Mouse (Mus musculus): ENCODE measurements around the gene Atp13a3. TPM values are rescaled to one million over a fixed set of nuclear protein-coding genes. Genes with fewer than 3 reads are reported as not detected.

The Atp13a3 gene
- polyA plus RNA-seq, 1 experiment: 25.4 TPM

GRCm38 (mm10) chr16:30299711-30300277 is 106.0 kb downstream of the Atp13a3 start:
- WGBS: 57% methylated on average over 10 of the region's 10 CpGs

GRCm38 (mm10) chr16:30297450-30297849 is 108.3 kb downstream of the Atp13a3 start:
- Histone ChIP-seq H3K27me3 (replicated peaks; ENCODE audit: control insufficient read depth, insufficient read depth, low read length) (no peaks in the 10 kb centered on the region), H3K36me3 (ENCODE audit: control insufficient read depth, insufficient read depth, low read length) (no peaks in the 10 kb centered on the region), H3K4me3 (ENCODE audit: insufficient read depth, low read depth, low read length) (no peak overlapping the region), H3K27ac (ENCODE audit: insufficient read depth, low read depth, low read length) (no peak overlapping the region), H3K4me1 (ENCODE audit: control insufficient read depth, insufficient read depth, low read length) (no peaks in the 10 kb centered on the region)
- DNase-seq: no peak
- WGBS: 72% methylated on average over 7 of the region's 7 CpGs
- no peak for TF ChIP-seq POLR2A (IDR thresholded peaks at IDR 0.05; ENCODE audit: low read depth, low read length)
- TF ChIP-seq CTCF (conservative IDR thresholded peaks at IDR 0.05; ENCODE audit: insufficient read depth, insufficient read length, low read depth, low read length): no peak

More at GRCm38 (mm10) chr16:30299711-30300277, 106.0 kb downstream of the Atp13a3 start:
- no peaks in the 10 kb centered on the region for H3K4me1 ChIP-seq (ENCODE audit: control insufficient read depth, insufficient read depth, low read length)
- no peak overlapping the region for H3K27ac ChIP-seq (ENCODE audit: insufficient read depth, low read depth, low read length)
- H3K27me3 ChIP-seq (replicated peaks; ENCODE audit: control insufficient read depth, insufficient read depth, low read length): no peaks in the 10 kb centered on the region
- H3K4me3 ChIP-seq (ENCODE audit: insufficient read depth, low read depth, low read length): no peak overlapping the region
- TF ChIP-seq CTCF (conservative IDR thresholded peaks at IDR 0.05; ENCODE audit: insufficient read depth, insufficient read length, low read depth, low read length) (no peak), POLR2A (IDR thresholded peaks at IDR 0.05; ENCODE audit: low read depth, low read length) (no peak)
- H3K36me3 ChIP-seq (ENCODE audit: control insufficient read depth, insufficient read depth, low read length): no peaks in the 10 kb centered on the region
- DNase-seq: no peak

GRCm38 (mm10) chr16:30296601-30297275 is 109.0 kb downstream of the Atp13a3 start:
- no peaks in the 10 kb centered on the region for H3K4me1 ChIP-seq (ENCODE audit: control insufficient read depth, insufficient read depth, low read length)
- WGBS: 85% methylated on average over 11 of the region's 11 CpGs
- no peak overlapping the region for H3K4me3 ChIP-seq (ENCODE audit: insufficient read depth, low read depth, low read length)
- TF ChIP-seq POLR2A (IDR thresholded peaks at IDR 0.05; ENCODE audit: low read depth, low read length) (no peak), CTCF (conservative IDR thresholded peaks at IDR 0.05; ENCODE audit: insufficient read depth, insufficient read length, low read depth, low read length) (no peak)
- no peak for DNase-seq
- no peaks in the 10 kb centered on the region for H3K27me3 ChIP-seq (replicated peaks; ENCODE audit: control insufficient read depth, insufficient read depth, low read length)
- H3K27ac ChIP-seq (ENCODE audit: insufficient read depth, low read depth, low read length): no peak overlapping the region
- no peaks in the 10 kb centered on the region for H3K36me3 ChIP-seq (ENCODE audit: control insufficient read depth, insufficient read depth, low read length)

GRCm38 (mm10) chr16:30295106-30295505 is 110.7 kb downstream of the Atp13a3 start:
- no peaks in the 10 kb centered on the region for H3K36me3 ChIP-seq (ENCODE audit: control insufficient read depth, insufficient read depth, low read length)
- DNase-seq: no peak
- 94% methylated on average over 7 of the region's 7 CpGs for WGBS
- H3K27ac ChIP-seq (ENCODE audit: insufficient read depth, low read depth, low read length): no peak overlapping the region
- no peaks in the 10 kb centered on the region for H3K27me3 ChIP-seq (replicated peaks; ENCODE audit: control insufficient read depth, insufficient read depth, low read length)
- no peak overlapping the region for H3K4me3 ChIP-seq (ENCODE audit: insufficient read depth, low read depth, low read length)
- TF ChIP-seq POLR2A (IDR thresholded peaks at IDR 0.05; ENCODE audit: low read depth, low read length) (no peak), CTCF (conservative IDR thresholded peaks at IDR 0.05; ENCODE audit: insufficient read depth, insufficient read length, low read depth, low read length) (no peak)
- no peaks in the 10 kb centered on the region for H3K4me1 ChIP-seq (ENCODE audit: control insufficient read depth, insufficient read depth, low read length)

GRCm38 (mm10) chr16:30290436-30290835 is 115.3 kb downstream of the Atp13a3 start:
- Histone ChIP-seq H3K27me3 (replicated peaks; ENCODE audit: control insufficient read depth, insufficient read depth, low read length) (no peaks in the 10 kb centered on the region), H3K4me3 (ENCODE audit: insufficient read depth, low read depth, low read length) (no peak overlapping the region), H3K4me1 (ENCODE audit: control insufficient read depth, insufficient read depth, low read length) (no peaks in the 10 kb centered on the region), H3K36me3 (ENCODE audit: control insufficient read depth, insufficient read depth, low read length) (no peaks in the 10 kb centered on the region), H3K27ac (ENCODE audit: insufficient read depth, low read depth, low read length) (no peak overlapping the region)
- no peak for DNase-seq
- 44% methylated on average over 6 of the region's 6 CpGs for WGBS
- TF ChIP-seq POLR2A (IDR thresholded peaks at IDR 0.05; ENCODE audit: low read depth, low read length) (no peak), CTCF (conservative IDR thresholded peaks at IDR 0.05; ENCODE audit: insufficient read depth, insufficient read length, low read depth, low read length) (no peak)

- no peaks in the 10 kb centered on the region for H3K36me3 ChIP-seq (ENCODE audit: control insufficient read depth, insufficient read depth, low read length)
- 83% methylated on average over 4 of the region's 4 CpGs for WGBS
- no peak for DNase-seq
- no peaks in the 10 kb centered on the region for H3K27me3 ChIP-seq (replicated peaks; ENCODE audit: control insufficient read depth, insufficient read depth, low read length)
- no peak overlapping the region for H3K27ac ChIP-seq (ENCODE audit: insufficient read depth, low read depth, low read length)
- TF ChIP-seq POLR2A (IDR thresholded peaks at IDR 0.05; ENCODE audit: low read depth, low read length) (no peak), CTCF (conservative IDR thresholded peaks at IDR 0.05; ENCODE audit: insufficient read depth, insufficient read length, low read depth, low read length) (no peak)
- H3K4me1 ChIP-seq (ENCODE audit: control insufficient read depth, insufficient read depth, low read length): no peaks in the 10 kb centered on the region
- no peak overlapping the region for H3K4me3 ChIP-seq (ENCODE audit: insufficient read depth, low read depth, low read length)
Measured at GRCm38 (mm10) chr16:30285701-30286100, 120.1 kb downstream of the Atp13a3 start.

- Histone ChIP-seq H3K36me3 (ENCODE audit: control insufficient read depth, insufficient read depth, low read length) (no peaks in the 10 kb centered on the region), H3K27ac (ENCODE audit: insufficient read depth, low read depth, low read length) (no peak overlapping the region), H3K27me3 (replicated peaks; ENCODE audit: control insufficient read depth, insufficient read depth, low read length) (no peaks in the 10 kb centered on the region), H3K4me1 (ENCODE audit: control insufficient read depth, insufficient read depth, low read length) (no peaks in the 10 kb centered on the region), H3K4me3 (ENCODE audit: insufficient read depth, low read depth, low read length) (no peak overlapping the region)
- TF ChIP-seq POLR2A (IDR thresholded peaks at IDR 0.05; ENCODE audit: low read depth, low read length) (no peak), CTCF (conservative IDR thresholded peaks at IDR 0.05; ENCODE audit: insufficient read depth, insufficient read length, low read depth, low read length) (peak; percentile 80)
- 3% methylated on average over 15 of the region's 15 CpGs for WGBS
- peak; percentile 43 for DNase-seq
Measured at GRCm38 (mm10) chr16:30283743-30284337, 121.9 kb downstream of the Atp13a3 start.

All from kidney, adult 2 months (tissue).